Mouse (Mus musculus) midbrain, embryonic 14.5 days (tissue): ENCODE data around the gene Tanc2. TPM values are rescaled to one million over a fixed set of nuclear protein-coding genes. Genes with fewer than 3 reads are reported as not detected.

Experiments used
- ATAC-seq: fragments of 200-750 bp; cut with Nextera tagmentation; 2 replicates; pipeline ENCODE4 v1.8.0; 2017; ENCODE audit warnings: moderate number of reproducible peaks, moderate library complexity; ENCODE audit not compliant: low FRiP score, low TSS enrichment
- DNase-seq: peaks from one replicate; pipeline ENCODE4 v3.0.0-alpha.2; 2015
- H3K27ac ChIP-seq: fragments of 300-500 bp; sonication (generic); replicated peaks from 2 replicates; pipeline ENCODE4 v1.5.1; 2014; ENCODE audit warnings: mild to moderate bottlenecking, low read depth, low read length, moderate library complexity
- H3K27me3 ChIP-seq: fragments of 300-500 bp; sonication (generic); 2 replicates; pipeline ENCODE4 v1.6.1; 2014; ENCODE audit warnings: low read length, control low read depth, mixed read lengths; ENCODE audit not compliant: control insufficient read depth, insufficient read depth
- H3K36me3 ChIP-seq: fragments of 300-500 bp; sonication (generic); 2 replicates; pipeline ENCODE4 v1.6.1; 2014; ENCODE audit warnings: low read length, control low read depth; ENCODE audit not compliant: control insufficient read depth, insufficient read depth
- H3K4me1 ChIP-seq: fragments of 300-500 bp; sonication (generic); 2 replicates; pipeline ENCODE4 v1.6.1; 2014; ENCODE audit warnings: mild to moderate bottlenecking, antibody characterized with exemption, low read length, control low read depth; ENCODE audit not compliant: control insufficient read depth, insufficient read depth
- H3K4me2 ChIP-seq: fragments of 300-500 bp; sonication (generic); 2 replicates; pipeline ENCODE4 v1.6.1; 2014; ENCODE audit warnings: mild to moderate bottlenecking, low read length, moderate library complexity
- H3K4me3 ChIP-seq: fragments of 300-500 bp; sonication (generic); replicated peaks from 2 replicates; pipeline ENCODE4 v1.5.1; 2014; ENCODE audit warnings: low read depth, low read length
- H3K9ac ChIP-seq: fragments of 300-500 bp; sonication (generic); replicated peaks from 2 replicates; pipeline ENCODE4 v1.6.1; 2014; ENCODE audit warnings: mild to moderate bottlenecking, low read length, moderate library complexity
- H3K9me3 ChIP-seq: fragments of 300-500 bp; sonication (generic); 2 replicates; pipeline ENCODE4 v1.6.1; 2016; ENCODE audit warnings: low read length, control low read depth, mixed read lengths; ENCODE audit not compliant: control insufficient read depth
- WGBS: fragments of 180-500 bp; shearing (Covaris S2); extraction: QIAGEN DNeasy Blood & Tissue Kit; methylation state at CpG from one replicate; pipeline ENCODE4 v1.1.7; 2014; 5-methylcytosine and 5-hydroxymethylcytosine counted together
- polyA plus RNA-seq: library from polyadenylated mRNA; unstranded; fragments of >200 nt; fragmentation: Nextera tagmentation; extraction: Ambion mirVana; gene quantifications from 2 replicates; pipeline ENCODE4 v1.2.1, GENCODE M21; 2014

Tanc2 gene
- polyA plus RNA-seq: 46.4 and 49.1 TPM in 2 replicates

DNA sequence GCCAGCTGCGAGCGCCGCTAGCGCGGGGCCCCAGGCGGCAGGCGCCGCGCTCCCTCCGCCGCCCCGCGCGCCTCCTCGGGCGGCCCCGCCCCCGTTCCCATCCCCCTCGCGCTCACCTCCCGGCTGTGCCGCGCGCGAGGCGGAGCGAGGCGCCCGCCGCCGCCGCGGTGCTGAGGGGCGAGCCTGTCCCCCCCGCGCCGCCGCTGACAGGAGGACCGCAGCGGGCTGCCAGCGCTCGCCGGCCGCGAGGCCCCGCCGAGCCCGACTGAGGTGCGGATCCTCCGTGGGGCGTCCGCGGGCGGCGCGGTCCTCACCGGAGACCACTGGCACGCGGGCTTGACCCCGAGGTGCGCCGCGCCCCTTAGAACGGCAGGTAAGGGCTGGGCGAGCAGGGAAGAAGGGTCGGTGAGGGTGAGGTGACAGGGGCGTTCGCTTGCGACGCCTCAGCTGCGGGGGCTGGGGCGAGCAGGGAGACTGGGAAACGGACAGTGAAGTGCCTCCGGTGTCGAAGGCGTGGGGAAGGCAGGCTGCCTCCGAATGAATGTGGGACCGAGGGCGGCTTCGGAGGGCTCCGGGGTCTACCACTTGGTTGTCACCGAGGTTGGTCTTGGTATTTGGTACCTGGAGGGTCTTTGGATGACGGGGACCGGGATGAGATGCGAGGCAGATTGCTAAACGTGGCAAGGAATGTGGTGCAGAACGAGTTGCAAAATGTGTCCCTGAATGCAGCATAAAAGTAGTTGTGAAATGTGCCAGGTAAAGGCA, at the start of gene Tanc2:
Tanc2 (plus strand) TSS at position 110 of the 765 bp plus-strand sequence.
- Histone ChIP-seq H3K9ac (peak within 1 kb of the TSS; percentile 98), H3K4me3 (peak within 1 kb of the TSS; percentile 91), H3K27ac (peak within 1 kb of the TSS; percentile 95), H3K36me3 (no peaks in the 10 kb centered on the region), H3K4me1 (no peaks in the 10 kb centered on the region), H3K4me2 (peak within 1 kb of the TSS; percentile 70), H3K27me3 (no peaks in the 10 kb centered on the region), H3K9me3 (no peaks in the 10 kb centered on the region)
- ATAC-seq (peak; percentile 88; the same call in 1 of the 2 replicates), DNase-seq (peak; percentile 89)
- under 1% methylated on average over 84 of the region's 87 CpGs for WGBS

DNA sequence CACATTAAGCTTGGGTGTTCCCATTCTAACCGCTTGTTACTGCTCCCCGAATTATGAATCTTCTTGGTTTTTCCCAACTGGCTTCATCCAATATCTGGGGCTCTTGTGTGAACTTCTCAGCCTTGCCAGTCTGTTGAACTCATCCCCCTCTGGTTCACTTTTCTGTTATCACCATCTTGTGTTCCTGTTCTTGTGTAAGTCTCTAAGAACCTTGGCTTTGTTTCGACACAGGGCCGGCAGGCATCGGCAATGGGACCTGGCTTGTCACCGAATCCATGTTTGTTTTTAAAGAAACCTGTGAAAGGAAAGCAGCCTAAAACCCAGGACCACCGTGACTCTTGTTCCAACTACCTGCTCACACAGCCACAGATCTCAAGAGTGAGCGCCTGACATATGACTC, 49.0 kb upstream of the Tanc2 start:
- WGBS: 94% methylated on average over 8 of the region's 8 CpGs
- Histone ChIP-seq H3K27ac (no peak overlapping the region), H3K9ac (no peak overlapping the region), H3K4me1 (no peaks in the 10 kb centered on the region), H3K27me3 (no peaks in the 10 kb centered on the region), H3K36me3 (no peaks in the 10 kb centered on the region), H3K4me2 (no peak overlapping the region), H3K9me3 (no peaks in the 10 kb centered on the region), H3K4me3 (no peak overlapping the region)
- DNase-seq: no peak
- ATAC-seq: no peak

DNA sequence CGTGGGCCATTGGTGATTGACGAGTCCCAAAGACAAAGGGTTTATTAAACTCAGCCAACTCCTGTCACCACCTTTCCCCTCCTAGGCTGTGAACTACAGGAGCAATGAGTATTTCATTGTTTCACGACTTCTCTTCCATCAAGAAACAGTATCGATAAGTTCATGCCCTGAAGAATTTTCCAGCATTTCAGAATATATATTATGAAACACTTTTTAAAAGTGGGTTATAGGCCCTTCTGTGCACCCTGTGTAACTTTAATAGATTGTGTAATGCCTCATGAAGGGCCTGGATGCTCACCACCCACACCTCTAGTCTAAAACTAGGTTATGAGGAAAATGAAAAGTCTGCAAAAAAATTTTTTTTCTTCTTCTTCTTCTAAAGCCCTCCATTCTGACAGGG, 48.4 kb upstream of the Tanc2 start:
- Histone ChIP-seq H3K9me3 (no peaks in the 10 kb centered on the region), H3K27ac (no peak overlapping the region), H3K27me3 (no peaks in the 10 kb centered on the region), H3K4me1 (no peaks in the 10 kb centered on the region), H3K36me3 (no peaks in the 10 kb centered on the region), H3K4me2 (no peak overlapping the region), H3K9ac (no peak overlapping the region), H3K4me3 (no peak overlapping the region)
- no peak for DNase-seq
- WGBS: 85% methylated on average over 4 of the region's 4 CpGs
- no peak for ATAC-seq

DNA sequence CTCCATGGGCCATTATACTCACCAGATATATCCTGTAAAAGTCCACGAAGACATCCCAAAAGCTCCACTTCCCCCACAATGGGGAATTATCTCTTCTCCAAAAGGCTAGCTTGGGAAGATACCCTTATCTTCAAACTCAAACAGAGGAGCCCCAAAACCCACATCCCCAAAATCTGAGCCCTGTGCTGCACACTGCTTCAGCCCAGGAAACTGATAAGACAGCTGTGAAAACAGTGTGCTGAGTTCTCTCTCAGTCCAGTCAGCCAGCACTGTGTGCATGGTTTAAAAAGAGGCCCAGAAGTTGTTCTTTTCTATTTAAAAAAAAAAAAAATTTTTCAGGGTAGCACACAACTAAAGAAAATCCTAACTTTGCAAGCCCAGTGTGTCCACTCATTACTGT, 47.7 kb upstream of the Tanc2 start:
- Histone ChIP-seq H3K27ac (no peak overlapping the region), H3K36me3 (no peaks in the 10 kb centered on the region), H3K4me1 (no peaks in the 10 kb centered on the region), H3K9me3 (no peaks in the 10 kb centered on the region), H3K4me3 (no peak overlapping the region), H3K9ac (no peak overlapping the region), H3K27me3 (no peaks in the 10 kb centered on the region), H3K4me2 (no peak overlapping the region)
- 47% methylated on average over 1 of the region's 1 CpGs for WGBS
- ATAC-seq: no peak
- no peak for DNase-seq

DNA sequence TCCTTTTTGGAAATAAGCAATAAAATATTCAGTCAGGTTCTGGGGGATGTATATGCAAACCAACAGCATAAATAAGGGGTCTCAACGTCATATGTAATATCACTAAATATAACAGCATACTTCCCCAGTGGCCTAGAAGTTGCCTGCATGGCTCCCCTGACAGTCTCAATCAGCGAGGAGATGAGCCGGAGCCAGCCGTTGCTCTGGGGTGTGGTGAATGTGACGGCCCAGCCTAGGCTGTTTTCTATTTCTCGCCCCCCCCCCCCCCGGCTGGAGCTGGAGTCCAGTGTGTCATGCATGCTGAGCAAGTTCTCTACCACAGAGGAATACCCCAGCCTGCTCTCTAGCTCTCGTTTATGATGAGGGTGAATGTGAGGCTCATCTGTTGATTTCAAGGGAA, 44.0 kb upstream of the Tanc2 start:
- Histone ChIP-seq H3K27me3 (no peaks in the 10 kb centered on the region), H3K4me2 (no peak overlapping the region), H3K4me1 (no peaks in the 10 kb centered on the region), H3K9ac (no peak overlapping the region), H3K9me3 (no peaks in the 10 kb centered on the region), H3K4me3 (no peak overlapping the region), H3K27ac (no peak overlapping the region), H3K36me3 (no peaks in the 10 kb centered on the region)
- DNase-seq (no peak), ATAC-seq (no peak)
- 34% methylated on average over 8 of the region's 8 CpGs for WGBS

DNA sequence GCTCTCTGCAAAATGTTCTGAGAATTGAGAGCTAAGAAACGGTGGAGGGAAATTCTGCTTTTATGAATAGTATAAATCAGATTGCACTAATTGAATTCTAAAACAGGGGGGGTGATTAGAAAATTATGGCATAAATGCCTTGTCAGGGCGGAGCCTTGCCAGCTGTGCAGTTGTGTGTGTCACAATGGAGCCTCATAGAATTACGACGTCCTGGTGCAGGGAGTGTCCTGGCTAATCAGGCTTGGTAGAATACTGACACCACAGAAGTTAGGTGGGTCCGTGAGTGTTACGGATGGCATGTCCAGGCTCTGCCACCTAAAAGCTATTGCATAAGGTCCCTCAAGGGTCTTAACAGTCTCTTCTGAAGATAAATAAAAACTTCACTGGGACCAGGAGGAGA, 43.4 kb upstream of the Tanc2 start:
- DNase-seq (no peak), ATAC-seq (no peak)
- H3K4me2 ChIP-seq: no peak overlapping the region
- no peaks in the 10 kb centered on the region for H3K4me1 ChIP-seq
- no peaks in the 10 kb centered on the region for H3K36me3 ChIP-seq
- H3K4me3 ChIP-seq: no peak overlapping the region
- H3K27ac ChIP-seq: no peak overlapping the region
- H3K27me3 ChIP-seq: no peaks in the 10 kb centered on the region
- H3K9ac ChIP-seq: no peak overlapping the region
- no peaks in the 10 kb centered on the region for H3K9me3 ChIP-seq
- 58% methylated on average over 6 of the region's 6 CpGs for WGBS

DNA sequence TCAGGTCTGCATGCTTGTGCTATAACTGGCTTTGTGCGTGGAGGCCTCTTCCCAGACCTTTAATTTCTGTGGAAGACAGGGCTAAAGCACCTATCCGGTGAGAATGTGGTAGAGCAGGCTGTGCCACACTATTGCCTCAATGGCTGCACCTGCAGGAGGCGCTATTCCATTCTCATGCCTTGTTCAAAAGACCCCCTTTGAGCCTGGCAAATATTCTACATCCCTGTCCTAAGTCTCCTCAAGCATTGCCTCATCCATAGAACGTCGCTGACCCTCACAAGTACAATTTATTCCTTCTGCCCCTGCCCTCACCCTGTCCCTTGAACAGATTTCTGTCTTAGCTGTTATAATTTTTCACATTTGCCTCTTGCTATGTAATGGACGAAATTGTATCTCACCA, 41.4 kb upstream of the Tanc2 start:
- WGBS: 88% methylated on average over 6 of the region's 6 CpGs
- no peaks in the 10 kb centered on the region for H3K27me3 ChIP-seq
- no peak overlapping the region for H3K9ac ChIP-seq
- H3K9me3 ChIP-seq: no peaks in the 10 kb centered on the region
- no peaks in the 10 kb centered on the region for H3K4me1 ChIP-seq
- no peak overlapping the region for H3K4me3 ChIP-seq
- no peaks in the 10 kb centered on the region for H3K36me3 ChIP-seq
- no peak overlapping the region for H3K4me2 ChIP-seq
- H3K27ac ChIP-seq: no peak overlapping the region
- ATAC-seq: no peak
- DNase-seq: no peak

DNA sequence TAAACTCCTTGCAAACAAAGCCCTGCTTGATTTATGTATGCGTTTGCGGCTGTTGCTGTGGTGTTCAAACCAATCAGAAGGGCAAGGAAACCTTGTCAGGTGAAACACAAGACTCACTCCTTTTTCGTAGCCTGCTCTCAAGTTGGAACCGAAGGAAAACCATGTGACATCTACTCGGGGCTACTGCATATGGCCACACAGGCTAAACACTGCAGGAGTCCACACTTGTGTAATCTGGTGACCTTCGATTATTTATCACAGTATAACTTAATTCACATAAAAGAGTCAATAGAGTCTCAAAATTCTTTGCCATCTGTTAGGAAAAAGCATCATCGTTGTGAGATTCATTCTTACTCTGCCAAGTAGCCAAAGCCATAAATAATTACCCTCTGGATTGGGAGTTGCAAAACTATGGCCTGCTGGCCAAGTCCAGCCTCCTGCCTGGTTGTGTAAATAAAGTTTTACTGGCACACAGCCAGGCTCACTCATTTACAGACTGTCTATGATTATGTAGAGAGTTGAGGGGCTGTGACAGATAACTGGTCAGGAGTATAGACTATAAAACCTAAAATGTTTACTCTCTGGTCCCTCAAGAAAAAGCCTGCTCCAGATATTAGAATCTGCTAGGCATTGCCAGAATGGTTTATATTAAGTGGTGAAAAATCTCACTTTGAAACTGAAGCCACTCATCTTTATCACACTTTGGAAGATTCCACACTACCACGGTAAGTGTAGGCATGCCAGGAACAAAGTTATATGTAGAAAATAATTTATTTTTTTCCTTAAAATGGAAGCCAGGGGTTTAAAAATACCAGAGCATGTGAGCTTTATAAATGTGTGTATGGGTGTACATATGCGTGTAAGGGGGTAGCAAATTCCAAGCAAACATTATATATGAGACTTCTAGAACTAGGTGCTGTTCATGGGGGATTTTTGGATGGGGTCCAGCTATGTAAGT, 40.3 kb upstream of the Tanc2 start:
- no peaks in the 10 kb centered on the region for H3K27me3 ChIP-seq
- H3K4me3 ChIP-seq: no peak overlapping the region
- H3K9me3 ChIP-seq: no peaks in the 10 kb centered on the region
- H3K27ac ChIP-seq: no peak overlapping the region
- 88% methylated on average over 9 of the region's 9 CpGs for WGBS
- H3K36me3 ChIP-seq: no peaks in the 10 kb centered on the region
- ATAC-seq (no peak), DNase-seq (no peak)
- H3K4me2 ChIP-seq: no peak overlapping the region
- no peak overlapping the region for H3K9ac ChIP-seq
- H3K4me1 ChIP-seq: no peaks in the 10 kb centered on the region
